Mouse (Mus musculus) MEL (cell line): ENCODE data around the gene Dlg5. TPM values are rescaled to one million over a fixed set of nuclear protein-coding genes. Genes with fewer than 3 reads are reported as not detected.

ENCODE experiments used
- DNase-seq: peaks from one replicate; pipeline ENCODE4 v3.0.0; 2011; ENCODE audit warnings: low read depth, low spot score
- H3K27ac ChIP-seq: 2 replicates; pipeline ENCODE4 v1.5.1; 2012; ENCODE audit warnings: low read depth, mild to moderate bottlenecking, control low read depth, low read length, moderate library complexity; ENCODE audit not compliant: control insufficient read depth
- H3K27me3 ChIP-seq, 2 experiments: fragments of 150-350 bp in 1 of 2; sonication (generic) in 1 of 2; 2 replicates each; pipeline ENCODE4 v1.6.1; 2012; ENCODE audit warnings: low read length in 2 of 2, mild to moderate bottlenecking in 2 of 2, improper control_type of control experiment in 1 of 2, moderate library complexity in 1 of 2; ENCODE audit not compliant: insufficient read depth in 2 of 2, control insufficient read depth in 1 of 2
- H3K36me3 ChIP-seq, 2 experiments: 2 replicates each; pipeline ENCODE4 v1.6.1; 2012 to 2014; ENCODE audit warnings: low read length in 2 of 2, improper control_type of control experiment in 1 of 2, inconsistent platforms in 1 of 2, mild to moderate bottlenecking in 1 of 2; ENCODE audit not compliant: insufficient read depth in 2 of 2, control insufficient read depth in 1 of 2
- H3K4me1 ChIP-seq, 2 experiments: fragments of 150-350 bp in 1 of 2; sonication (generic) in 1 of 2; 2 replicates each; pipeline ENCODE4 v1.6.1; 2012; ENCODE audit warnings: low read length in 2 of 2, improper control_type of control experiment in 1 of 2, mild to moderate bottlenecking in 1 of 2; ENCODE audit not compliant: insufficient read depth in 2 of 2, control insufficient read depth in 1 of 2
- H3K4me3 ChIP-seq, 2 experiments: fragments of 150-350 bp in 1 of 2; sonication (generic) in 1 of 2; 2 replicates each; pipeline ENCODE4 v1.5.1; 2012; ENCODE audit warnings: low read depth in 2 of 2, low read length in 2 of 2, mild to moderate bottlenecking in 2 of 2, moderate library complexity in 2 of 2, control low read depth in 1 of 2, improper control_type of control experiment in 1 of 2; ENCODE audit not compliant: control insufficient read depth in 1 of 2, insufficient read depth in 1 of 2
- H3K79me2 ChIP-seq: 2 replicates; pipeline ENCODE4 v1.6.1; 2012; ENCODE audit warnings: mild to moderate bottlenecking, low read length, moderate library complexity; ENCODE audit not compliant: control insufficient read depth, poor library complexity, insufficient read depth
- H3K9ac ChIP-seq: 2 replicates; pipeline ENCODE4 v1.6.1; 2012; ENCODE audit warnings: low read depth, mild to moderate bottlenecking, control low read depth, low read length, moderate library complexity; ENCODE audit not compliant: control insufficient read depth, poor library complexity, severe bottlenecking
- H3K9me3 ChIP-seq: fragments of 150-350 bp; sonication (generic); replicated peaks from 2 replicates; pipeline ENCODE4 v1.6.1; 2012; ENCODE audit warnings: mild to moderate bottlenecking, low read length, improper control_type of control experiment, moderate library complexity; ENCODE audit not compliant: insufficient read depth
- CHD2 ChIP-seq: IDR thresholded peaks from 2 replicates; pipeline ENCODE4 v1.6.1; 2011; ENCODE audit warnings: low read length, improper control_type of control experiment
- CTCF ChIP-seq, 3 experiments: IDR thresholded peaks in 2 of 3; conservative IDR thresholded peaks in 1 of 3; 2 replicates each; pipeline ENCODE4 v1.5.1; 2011 to 2012; ENCODE audit warnings: low read length in 3 of 3, low read depth in 2 of 3, mild to moderate bottlenecking in 2 of 3, improper control_type of control experiment in 1 of 3, inconsistent platforms in 1 of 3, mixed read lengths in 1 of 3, moderate library complexity in 1 of 3; ENCODE audit not compliant: control insufficient read depth in 1 of 3, insufficient read depth in 1 of 3, poor library complexity in 1 of 3, severe bottlenecking in 1 of 3
- ELF1 ChIP-seq: IDR thresholded peaks from 2 replicates; pipeline ENCODE4 v1.6.1; 2014; ENCODE audit warnings: low read depth, mild to moderate bottlenecking, inconsistent platforms, low read length, improper control_type of control experiment, moderate library complexity
- EP300 ChIP-seq, 2 experiments: IDR thresholded peaks; 2 replicates each; pipeline ENCODE4 v1.6.1; 2011; ENCODE audit warnings: improper control_type of control experiment in 2 of 2, low read length in 2 of 2, low read depth in 1 of 2, mild to moderate bottlenecking in 1 of 2
- GABPA ChIP-seq: IDR thresholded peaks from 2 replicates; pipeline ENCODE4 v1.6.1; 2012; ENCODE audit warnings: low read depth, mild to moderate bottlenecking, inconsistent platforms, low read length, improper control_type of control experiment, moderate library complexity
- GATA1 ChIP-seq: IDR thresholded peaks from 2 replicates; pipeline ENCODE4 v1.6.1; 2011; ENCODE audit warnings: low read depth, low read length, improper control_type of control experiment
- HCFC1 ChIP-seq: IDR thresholded peaks from 2 replicates; pipeline ENCODE4 v1.6.1; 2012; ENCODE audit warnings: low read depth, mild to moderate bottlenecking, inconsistent platforms, low read length, improper control_type of control experiment, moderate library complexity
- MAFK ChIP-seq: IDR thresholded peaks from 2 replicates; pipeline ENCODE4 v1.6.1; 2011; ENCODE audit warnings: low read depth, mild to moderate bottlenecking, low read length, improper control_type of control experiment, borderline replicate concordance
- MAZ ChIP-seq: IDR thresholded peaks from 2 replicates; pipeline ENCODE4 v1.6.1; 2012; ENCODE audit warnings: low read depth, mild to moderate bottlenecking, inconsistent platforms, low read length, improper control_type of control experiment
- MXI1 ChIP-seq: IDR thresholded peaks from 2 replicates; pipeline ENCODE4 v1.6.1; 2011; ENCODE audit warnings: mild to moderate bottlenecking, low read depth, low read length, improper control_type of control experiment
- MYB ChIP-seq: IDR thresholded peaks from 2 replicates; pipeline ENCODE4 v1.6.1; 2011; ENCODE audit warnings: mild to moderate bottlenecking, low read depth, low read length, improper control_type of control experiment
- MYC ChIP-seq: IDR thresholded peaks from 2 replicates; pipeline ENCODE4 v1.6.1; 2011; ENCODE audit warnings: low read depth, mild to moderate bottlenecking, low read length, improper control_type of control experiment, moderate library complexity
- NELFE ChIP-seq: IDR thresholded peaks from 2 replicates; pipeline ENCODE4 v1.6.1; 2011; ENCODE audit warnings: low read depth, low read length, improper control_type of control experiment
- POLR2A ChIP-seq, 2 experiments: IDR thresholded peaks; 2 replicates each; pipeline ENCODE4 v1.6.1; 2011 to 2012; ENCODE audit warnings: low read length in 2 of 2, mild to moderate bottlenecking in 2 of 2, control low read depth in 1 of 2, improper control_type of control experiment in 1 of 2, low read depth in 1 of 2, moderate library complexity in 1 of 2; ENCODE audit not compliant: control insufficient read depth in 1 of 2, insufficient read depth in 1 of 2, poor library complexity in 1 of 2
- POLR2AphosphoS5 ChIP-seq: IDR thresholded peaks from 2 replicates; pipeline ENCODE4 v1.6.1; 2012; ENCODE audit warnings: low read depth, borderline replicate concordance, mild to moderate bottlenecking, inconsistent platforms, low read length, moderate library complexity, mixed read lengths
- RAD21 ChIP-seq: IDR thresholded peaks from 2 replicates; pipeline ENCODE4 v1.6.1; 2011; ENCODE audit warnings: mild to moderate bottlenecking, low read depth, low read length, improper control_type of control experiment
- SIN3A ChIP-seq: IDR thresholded peaks from 2 replicates; pipeline ENCODE4 v1.6.1; 2012; ENCODE audit warnings: low read length, improper control_type of control experiment, inconsistent platforms
- SMC3 ChIP-seq: IDR thresholded peaks from 2 replicates; pipeline ENCODE4 v1.6.1; 2011; ENCODE audit warnings: low read depth, low read length, improper control_type of control experiment
- TAL1 ChIP-seq: IDR thresholded peaks from 2 replicates; pipeline ENCODE4 v1.6.1; 2012; ENCODE audit warnings: mild to moderate bottlenecking, inconsistent platforms, low read length, moderate library complexity, mixed read lengths
- TBP ChIP-seq: IDR thresholded peaks from 2 replicates; pipeline ENCODE4 v1.8.0; 2011; ENCODE audit warnings: low read depth, low read length, improper control_type of control experiment
- USF2 ChIP-seq, 2 experiments: IDR thresholded peaks; 2 replicates each; pipeline ENCODE4 v1.6.1; 2011 to 2012; ENCODE audit warnings: improper control_type of control experiment in 2 of 2, low read length in 2 of 2, borderline replicate concordance in 1 of 2, inconsistent platforms in 1 of 2, low read depth in 1 of 2, mild to moderate bottlenecking in 1 of 2; ENCODE audit not compliant: insufficient read depth in 1 of 2
- ZC3H11A ChIP-seq: IDR thresholded peaks from 2 replicates; pipeline ENCODE4 v1.6.1; 2012; ENCODE audit warnings: low read depth, mild to moderate bottlenecking, inconsistent platforms, low read length, improper control_type of control experiment
- ZKSCAN1 ChIP-seq: IDR thresholded peaks from 2 replicates; pipeline ENCODE4 v1.6.1; 2012; ENCODE audit warnings: low read depth, mild to moderate bottlenecking, inconsistent platforms, low read length, improper control_type of control experiment, moderate library complexity
- ZNF384 ChIP-seq: IDR thresholded peaks from 2 replicates; pipeline ENCODE4 v1.6.1; 2012; ENCODE audit warnings: low read depth, mild to moderate bottlenecking, inconsistent platforms, low read length, improper control_type of control experiment
- polyA plus RNA-seq, 2 experiments: library from polyadenylated mRNA; stranded (reverse) in 1 of 2; unstranded in 1 of 2; fragments of >175 nt in 1 of 2; fragments of >200 nt in 1 of 2; gene quantifications; 2 replicates each; pipeline versions ENCODE4 v1.2.1 to v1.2.4; 2012; ENCODE audit warnings: low replicate concordance in 2 of 2, low read depth in 1 of 2; ENCODE audit not compliant: insufficient read length in 2 of 2, insufficient read depth in 1 of 2, missing spikeins in 1 of 2
- total RNA-seq: library from RNA; depleted of rRNA; stranded (reverse); fragments of 300-350 nt; gene quantifications from 2 replicates; pipeline ENCODE4 v1.2.3, GENCODE M21; 2012; rRNA removed

The Dlg5 gene
- total RNA-seq, result not detected in 2 replicates
- not detected for polyA plus RNA-seq

- Histone ChIP-seq H3K9ac (no peak within 1 kb of the TSS), H3K27me3 (no peaks in the 10 kb centered on the region), H3K27ac (no peak within 1 kb of the TSS), H3K4me3 (no peak within 1 kb of the TSS), H3K79me2 (no peaks in the 10 kb centered on the region), H3K9me3 (no peaks in the 10 kb centered on the region), H3K4me1 (no peaks in the 10 kb centered on the region), H3K36me3 (no peaks in the 10 kb centered on the region)
- TF ChIP-seq EP300 (IDR thresholded peaks at IDR 0.05; ENCODE audit: low read depth in 1 of 2, low read length in 2 of 2), result no peak
- no peak for TF ChIP-seq HCFC1
- TF ChIP-seq MAFK, result no peak
- no peak for TF ChIP-seq POLR2AphosphoS5
- no peak for TF ChIP-seq POLR2A (IDR thresholded peaks at IDR 0.05; ENCODE audit: control insufficient read depth in 1 of 2, insufficient read depth in 1 of 2, low read depth in 1 of 2, low read length in 2 of 2, poor library complexity in 1 of 2)
- TF ChIP-seq TAL1, result no peak
- no peak for TF ChIP-seq CHD2
- no peak for TF ChIP-seq MYB
- TF ChIP-seq ELF1, result no peak
- TF ChIP-seq ZKSCAN1, result no peak
- no peak for TF ChIP-seq GABPA
- no peak for TF ChIP-seq TBP
- no peak for TF ChIP-seq SIN3A
- DNase-seq, result no peak
Measured at GRCm38 (mm10) chr14:24245177-24246081, at the start of gene Dlg5. TSS of gene Dlg5 (minus strand) at chr14:24245920.

- Histone ChIP-seq H3K9me3 (no peaks in the 10 kb centered on the region), H3K9ac (no peak overlapping the region), H3K79me2 (no peaks in the 10 kb centered on the region), H3K27ac (no peak overlapping the region), H3K4me1 (no peaks in the 10 kb centered on the region), H3K27me3 (no peaks in the 10 kb centered on the region), H3K4me3 (no peak overlapping the region), H3K36me3 (no peaks in the 10 kb centered on the region)
- TF ChIP-seq CHD2 (no peak), MAZ (no peak), MXI1 (no peak), HCFC1 (no peak), SMC3 (no peak), USF2 (IDR thresholded peaks at IDR 0.05; ENCODE audit: borderline replicate concordance in 1 of 2, insufficient read depth in 1 of 2, low read depth in 1 of 2, low read length in 2 of 2) (no peak), ELF1 (no peak), GABPA (no peak), EP300 (IDR thresholded peaks at IDR 0.05; ENCODE audit: low read depth in 1 of 2, low read length in 2 of 2) (no peak), ZNF384 (no peak), GATA1 (no peak), MYC (no peak), RAD21 (no peak), NELFE (no peak), CTCF (IDR thresholded peaks at IDR 0.05 in 2 of 3, conservative IDR thresholded peaks at IDR 0.05 in 1 of 3; ENCODE audit: control insufficient read depth in 1 of 3, insufficient read depth in 1 of 3, low read depth in 2 of 3, low read length in 3 of 3, poor library complexity in 1 of 3, severe bottlenecking in 1 of 3) (no peak), ZC3H11A (no peak), SIN3A (no peak)
- DNase-seq, result no peak
Measured at GRCm38 (mm10) chr14:24293631-24294030, 47.9 kb upstream of the Dlg5 start.
